Mouse (Mus musculus): ENCODE results near the gene Pgap1.

Pgap1 gene

DNA sequence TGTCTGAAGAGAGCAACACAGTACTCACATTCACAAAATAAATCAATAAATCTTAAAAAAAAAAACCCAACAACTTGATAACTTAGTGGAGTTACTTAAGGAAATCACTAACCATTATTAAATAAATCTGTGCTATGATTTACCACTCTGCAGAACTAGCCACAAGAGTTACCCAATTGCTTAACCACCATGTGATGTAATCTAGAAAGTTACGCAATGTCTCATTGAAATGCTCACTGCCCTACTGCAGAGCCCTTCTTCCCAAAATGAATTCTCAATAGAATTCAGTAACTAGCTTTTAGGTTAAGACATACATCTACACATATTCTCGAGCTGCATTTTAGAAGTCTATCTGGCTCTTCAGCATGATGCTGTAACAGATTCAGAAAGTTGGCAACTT is 33.8 kb downstream of the Pgap1 start:
- no peak for DNase-seq (ENCODE audit: low spot score in 2 of 2)

DNA sequence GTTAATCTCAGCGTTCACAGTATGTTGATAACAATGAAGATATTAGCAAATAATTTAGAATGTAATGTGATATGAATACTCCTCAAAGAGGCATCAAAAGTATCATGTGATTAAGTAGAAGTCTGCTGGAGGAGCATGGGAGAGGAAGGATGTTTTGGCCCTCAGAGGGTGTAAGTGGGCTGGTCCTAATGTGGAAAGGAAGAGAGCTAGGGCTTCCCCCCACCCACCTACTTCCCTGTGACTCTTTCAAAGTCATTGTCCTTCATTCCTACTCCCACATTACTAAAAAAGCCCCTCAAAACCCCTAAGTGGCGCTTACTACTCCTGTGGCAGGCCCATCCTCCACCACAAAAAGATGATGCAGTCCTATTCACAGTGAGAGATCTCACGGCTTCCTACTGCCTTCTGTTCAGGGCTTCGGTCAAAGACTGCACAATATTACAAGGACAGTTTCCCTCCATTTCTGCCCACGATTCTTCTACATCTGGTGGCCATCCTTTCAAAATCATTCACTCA is 37.4 kb downstream of the Pgap1 start:
- no peak for DNase-seq (ENCODE audit: low spot score in 2 of 2)

DNA sequence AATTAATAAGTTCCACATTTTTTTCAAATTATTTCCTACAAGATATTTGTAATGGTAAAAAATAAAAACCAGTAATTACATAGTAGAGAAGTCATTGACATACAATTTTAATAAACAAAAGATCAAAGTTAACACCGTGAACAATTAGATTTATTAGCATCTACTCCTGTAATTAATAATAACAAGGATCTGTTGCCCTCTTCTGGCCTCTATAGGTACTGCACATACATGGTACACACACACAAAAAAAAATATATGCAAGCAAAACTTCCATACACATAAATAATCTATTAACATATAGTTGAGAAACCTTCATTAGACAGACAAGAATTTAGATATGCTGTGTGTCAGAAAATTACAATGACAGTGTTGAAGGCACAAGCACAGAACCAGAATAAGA is 43.6 kb downstream of the Pgap1 start:
- DNase-seq (ENCODE audit: low spot score in 2 of 2): no peak

DNA sequence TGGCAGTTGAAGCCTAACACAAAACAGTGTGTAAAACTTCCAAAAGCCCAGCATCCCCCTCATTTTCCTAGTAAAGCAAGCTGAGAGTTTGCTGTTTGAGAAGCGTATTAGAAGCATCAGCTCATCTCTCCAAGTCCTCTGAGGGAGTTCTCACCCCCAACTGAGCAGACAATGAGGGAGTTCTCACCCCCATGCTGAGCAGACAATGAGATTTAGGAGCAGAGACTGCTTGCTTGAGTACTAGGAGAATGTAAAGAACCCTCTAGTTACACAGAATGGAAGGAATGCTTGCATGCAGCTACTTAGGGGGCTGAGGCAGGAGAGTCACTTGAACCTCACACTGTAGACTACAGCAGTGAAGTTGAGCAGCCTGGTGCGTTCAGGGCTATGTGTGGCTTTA is 59.0 kb downstream of the Pgap1 start:
- no peak for DNase-seq (ENCODE audit: low spot score in 2 of 2)

DNA sequence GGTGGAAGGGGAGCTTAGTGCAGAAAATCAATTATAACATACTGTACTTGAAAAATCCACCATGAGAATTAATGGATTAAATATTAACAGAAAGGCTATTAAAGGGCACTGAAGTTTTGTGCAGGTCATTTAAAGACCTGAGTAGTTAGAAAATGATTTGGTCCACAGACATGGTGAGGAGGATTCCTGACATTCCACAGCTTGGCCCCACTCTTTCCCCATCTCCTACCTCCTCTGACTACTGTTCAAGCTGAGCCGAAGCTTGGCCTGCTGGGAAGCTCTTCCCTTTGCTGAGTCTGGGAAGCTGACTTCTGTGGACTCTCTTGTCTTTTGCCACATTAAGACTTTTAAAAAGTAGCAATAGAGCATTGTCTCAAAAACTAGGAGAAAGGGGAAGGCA is 61.2 kb downstream of the Pgap1 start:
- DNase-seq (ENCODE audit: low spot score in 2 of 2): no peak

DNA sequence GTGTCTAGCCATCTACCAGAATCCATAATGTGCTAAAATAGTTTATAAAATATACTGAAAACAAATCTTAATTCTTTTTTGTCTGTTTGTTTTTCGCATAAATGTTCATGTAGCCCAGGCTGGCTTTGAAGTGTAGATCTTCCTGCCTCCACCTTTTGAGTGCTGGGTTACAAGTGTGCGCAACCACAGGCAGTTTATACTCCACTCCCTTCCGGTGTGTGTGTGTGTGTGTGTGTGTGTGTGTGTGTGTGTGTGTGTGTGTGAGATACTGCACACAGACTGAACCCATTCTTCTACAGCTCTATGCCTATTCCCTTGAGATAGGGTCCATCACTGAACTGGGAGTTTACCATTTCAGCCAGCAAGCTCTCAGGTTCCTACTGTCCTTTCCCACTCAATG is 64.0 kb downstream of the Pgap1 start:
- no peak for DNase-seq (ENCODE audit: low spot score in 2 of 2)

DNA sequence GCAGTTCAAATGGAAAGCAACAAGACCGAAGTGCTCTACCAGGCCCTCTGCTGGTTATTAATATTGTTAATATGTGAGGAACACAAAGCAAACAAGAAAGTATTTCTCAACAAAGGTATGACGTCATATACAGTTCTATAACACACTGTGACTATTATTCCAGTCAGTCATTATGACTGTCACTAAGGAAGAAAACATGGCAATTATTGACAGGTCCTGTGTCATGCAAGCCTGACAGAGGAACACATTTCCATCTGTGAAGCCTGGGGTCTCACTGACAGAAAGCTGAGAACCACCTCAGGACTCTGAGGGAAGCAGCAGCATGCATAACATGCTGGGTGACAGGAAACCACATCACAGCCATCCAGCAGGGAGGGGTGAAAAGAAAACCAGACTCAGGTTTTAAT is 65.0 kb downstream of the Pgap1 start:
- no peak for DNase-seq (ENCODE audit: low spot score in 2 of 2)

DNA sequence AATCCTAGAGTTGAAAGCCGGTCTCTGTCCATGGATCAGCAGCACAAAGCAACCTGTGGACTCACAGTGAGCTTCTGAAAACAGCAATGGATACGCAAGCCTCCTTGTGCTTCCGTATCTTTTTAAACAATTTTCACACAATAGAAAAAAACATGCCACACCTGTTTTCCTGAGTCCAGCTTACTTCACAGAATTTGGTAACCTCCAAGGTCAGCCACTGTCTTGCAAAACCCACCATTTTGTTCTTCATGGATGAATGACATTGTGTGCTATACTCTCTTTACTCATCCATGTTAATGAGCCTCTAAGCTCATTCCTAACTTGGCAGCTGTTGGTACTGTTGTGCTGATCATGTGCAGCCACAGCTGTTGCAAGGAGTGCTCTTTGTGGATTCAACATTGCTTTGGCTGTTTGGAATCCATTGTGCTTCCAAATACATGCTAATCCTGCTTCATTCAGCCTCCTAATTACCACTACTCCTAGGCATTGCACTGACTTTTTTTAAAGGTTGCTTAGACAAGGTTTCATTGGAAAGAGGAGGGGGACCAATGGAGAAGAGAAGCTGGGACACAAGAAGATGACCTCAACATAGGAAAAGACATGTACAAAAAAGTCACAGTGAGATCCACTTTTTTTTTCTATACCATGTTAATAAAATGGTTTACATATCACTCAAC is 72.6 kb downstream of the Pgap1 start:
- no peak for DNase-seq (ENCODE audit: low spot score in 2 of 2)

DNA sequence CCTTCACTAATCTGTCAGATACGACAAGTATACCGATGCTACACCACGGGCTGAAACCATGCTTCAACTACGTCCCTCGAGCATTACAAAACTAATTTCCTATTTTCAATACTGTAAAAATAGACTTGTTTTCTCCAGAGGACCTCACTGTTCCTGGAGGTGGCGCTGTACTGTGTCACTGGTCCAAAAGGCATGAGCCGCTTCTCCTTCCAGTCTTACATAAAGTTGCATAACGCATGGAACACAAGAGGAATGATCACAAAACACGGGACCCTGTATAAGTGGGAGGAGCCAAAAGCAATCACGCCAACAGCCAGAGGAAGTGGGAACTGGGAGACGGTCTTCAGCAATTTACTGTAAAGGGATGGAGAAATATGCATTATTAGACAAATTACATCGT is 77.0 kb downstream of the Pgap1 start:
- no peak for DNase-seq (ENCODE audit: low spot score in 2 of 2)

DNA sequence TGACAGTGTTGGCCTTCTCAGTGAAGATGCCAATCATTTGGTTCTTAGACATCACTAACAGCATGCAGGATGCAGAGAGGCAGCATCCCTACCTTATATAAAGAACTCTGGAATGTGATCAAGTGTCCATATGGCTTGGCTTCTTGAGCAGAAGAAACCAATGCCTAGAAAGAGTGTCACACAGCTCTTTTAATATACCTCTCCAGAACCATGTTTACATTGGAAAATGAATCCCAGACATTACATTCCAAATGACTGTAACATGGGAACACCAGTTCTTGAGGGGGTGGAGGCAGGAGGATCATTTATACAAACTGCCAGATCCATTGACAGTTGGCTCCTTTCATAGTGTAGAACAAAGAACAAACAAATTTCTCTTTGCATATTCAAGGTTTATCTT is 88.8 kb downstream of the Pgap1 start:
- peak; percentile 12 to 21 for DNase-seq (ENCODE audit: low spot score in 2 of 2)

DNA sequence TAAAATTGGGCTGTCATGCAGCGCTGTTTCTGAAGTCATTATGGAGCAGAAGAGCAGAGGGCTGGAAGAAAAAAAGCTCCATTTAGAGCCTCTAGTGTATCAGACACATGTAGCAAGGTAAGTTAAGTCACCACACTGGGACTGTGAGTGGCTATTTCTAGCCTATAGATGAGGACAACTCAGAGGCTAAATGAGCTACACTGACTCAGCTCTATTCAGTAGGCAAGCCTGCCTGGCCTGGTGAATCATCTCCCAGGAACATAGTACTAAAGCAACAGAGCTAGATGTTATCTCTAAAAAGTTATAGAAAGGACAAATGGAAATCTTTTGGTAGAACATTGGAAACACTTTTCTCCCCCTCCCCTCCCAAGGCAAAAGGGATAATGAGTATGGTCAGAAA is 90.1 kb downstream of the Pgap1 start:
- peak; percentile 27 to 47 for DNase-seq (ENCODE audit: low spot score in 2 of 2)

DNA sequence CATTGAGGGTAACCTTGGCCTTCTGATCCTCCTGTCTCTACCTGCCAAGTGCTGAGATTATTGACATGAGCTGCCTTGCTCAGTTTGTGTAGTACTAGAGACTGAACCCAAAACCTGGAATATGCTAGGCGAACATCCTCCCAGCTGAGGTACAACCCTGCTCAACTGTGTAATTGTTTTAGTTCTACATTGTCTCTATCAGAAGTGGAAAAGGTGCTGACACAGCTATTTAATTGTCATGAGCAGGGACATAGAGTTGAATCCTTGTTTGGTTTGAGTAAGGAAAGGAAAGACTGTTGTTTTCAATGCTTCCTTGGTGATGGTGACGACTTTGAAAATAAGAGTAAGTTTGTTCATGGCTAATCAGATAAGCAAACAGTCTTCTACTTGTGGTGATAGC is 105.4 kb downstream of the Pgap1 start:
- DNase-seq (ENCODE audit: low spot score in 2 of 2): no peak

DNA sequence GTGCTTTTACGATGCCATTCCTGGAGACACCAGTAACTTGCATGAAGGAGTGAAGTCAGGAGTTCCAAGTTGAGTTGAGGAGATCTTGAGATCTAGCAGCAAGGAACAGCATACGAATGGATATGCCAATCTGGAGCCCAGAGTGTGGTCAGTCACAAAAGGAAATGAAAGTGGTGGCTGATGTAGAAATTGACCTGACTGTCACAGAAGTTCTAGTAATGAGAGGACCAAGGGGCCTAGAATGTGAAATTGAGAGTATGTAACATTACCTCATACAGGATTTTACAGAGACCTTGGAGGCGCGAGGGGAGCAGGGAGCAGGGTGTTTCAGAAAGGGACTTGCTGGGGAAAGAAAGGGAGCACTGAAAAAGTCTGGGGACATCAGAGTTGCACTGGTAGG is 108.7 kb downstream of the Pgap1 start:
- no peak for DNase-seq (ENCODE audit: low spot score in 2 of 2)

DNA sequence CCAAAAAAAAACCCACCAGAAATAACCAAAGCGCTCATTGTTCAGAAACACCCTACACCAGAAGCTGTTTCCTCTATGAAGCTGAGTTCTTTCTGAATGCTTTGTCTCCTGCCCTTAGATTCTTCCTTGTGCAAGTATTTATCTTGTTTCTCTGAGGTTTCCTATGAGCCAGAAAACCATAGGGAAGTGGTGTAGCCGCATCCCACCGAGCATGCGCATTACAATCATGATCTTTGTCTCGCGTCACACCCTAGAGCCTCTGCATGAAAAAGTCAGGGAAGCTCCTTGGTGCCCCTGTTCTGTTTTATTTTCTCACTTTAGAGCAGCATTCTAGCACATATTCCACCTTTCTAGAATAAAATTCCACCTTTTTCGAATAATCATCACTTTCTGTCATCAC is 113.8 kb downstream of the Pgap1 start:
- no peak for DNase-seq (ENCODE audit: low spot score in 2 of 2)

DNA sequence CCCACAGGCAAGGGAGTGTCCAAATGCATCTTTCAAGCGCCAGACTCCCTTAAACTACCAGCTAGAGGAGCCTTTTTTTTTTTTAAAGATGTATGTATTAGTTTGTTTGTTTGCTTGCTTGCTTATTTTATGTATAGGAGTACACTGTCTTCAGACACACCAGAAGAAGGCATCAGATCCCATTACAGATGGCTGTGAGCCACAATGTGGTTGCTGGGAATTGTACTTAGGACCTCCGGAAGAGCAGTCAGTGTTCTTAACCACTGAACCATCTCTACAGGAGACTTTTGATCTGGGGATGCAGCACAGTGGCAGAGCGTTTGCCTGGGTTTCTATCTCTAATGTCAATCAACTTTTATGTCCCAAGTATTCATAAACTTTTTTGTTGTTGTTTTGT is 118.4 kb downstream of the Pgap1 start:
- no peak for DNase-seq (ENCODE audit: low spot score in 2 of 2)

DNA sequence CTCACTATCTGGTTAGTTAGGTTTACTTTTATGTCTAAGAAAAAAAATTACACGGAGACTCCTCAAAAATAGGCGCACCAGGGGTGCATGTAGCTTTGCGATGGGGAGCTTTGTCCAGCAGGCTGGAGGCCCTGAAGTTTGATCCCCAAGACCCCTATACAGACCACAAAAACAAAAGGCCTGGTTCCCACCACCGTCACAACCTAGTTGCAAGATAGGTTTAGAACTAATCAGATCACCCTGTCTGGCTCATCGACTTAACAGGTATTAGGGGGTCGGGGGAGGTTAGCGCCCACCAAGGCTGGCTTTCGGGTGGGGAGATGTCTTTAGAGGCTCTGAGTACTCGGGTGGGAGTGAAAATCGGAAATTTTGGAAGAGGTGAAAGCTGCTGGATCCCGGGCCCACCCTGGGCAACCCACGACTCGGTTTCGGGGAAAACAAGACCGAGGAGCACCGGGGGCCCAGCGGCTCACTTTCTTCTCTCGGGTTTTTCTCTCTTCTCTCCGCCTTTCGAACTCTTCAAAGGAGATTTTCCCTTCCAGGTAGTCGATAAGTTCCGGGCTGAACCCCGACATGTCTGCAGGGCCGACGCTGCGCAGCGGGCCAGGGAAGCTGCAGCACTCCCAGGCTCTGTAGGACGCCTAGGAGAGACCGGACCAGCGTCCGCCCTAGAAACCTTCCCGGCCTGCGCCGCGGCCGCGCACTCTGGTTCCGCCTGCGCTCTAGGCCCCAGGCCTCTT is 119.0 kb downstream of the Pgap1 start, which contains the start of gene Gtf3c3:
TSS of gene Gtf3c3 (minus strand) at position 632 of the 740 bp plus-strand sequence.
- peak; percentile 72 to 78 for DNase-seq (ENCODE audit: low spot score in 2 of 2)
